Mouse (Mus musculus) adrenal gland, postnatal 0 days (tissue): ENCODE results near the gene Strc. TPM values are rescaled to one million over a fixed set of nuclear protein-coding genes. Genes with fewer than 3 reads are reported as not detected.

ENCODE experiments used
- polyA plus RNA-seq: library from polyadenylated mRNA; unstranded; fragments of >200 nt; fragmentation: Nextera tagmentation; extraction: Ambion mirVana; gene quantifications from 2 replicates; pipeline ENCODE4 v1.2.1, GENCODE M21; 2015

Gene Strc
- polyA plus RNA-seq, result not detected in 2 replicates

GRCm38 (mm10) chr2:121386961-121387575 is at the start of gene Strc:
Gene Strc, minus strand, starts transcription at chr2:121387168.

GRCm38 (mm10) chr2:121413387-121414042 is 26.5 kb upstream of the Strc start, which contains the start of the genes Pdia3 and Catsper2:
Gene Pdia3, plus strand, starts transcription at chr2:121413775.
Gene Catsper2, minus strand, starts transcription at chr2:121413792.

DNA sequence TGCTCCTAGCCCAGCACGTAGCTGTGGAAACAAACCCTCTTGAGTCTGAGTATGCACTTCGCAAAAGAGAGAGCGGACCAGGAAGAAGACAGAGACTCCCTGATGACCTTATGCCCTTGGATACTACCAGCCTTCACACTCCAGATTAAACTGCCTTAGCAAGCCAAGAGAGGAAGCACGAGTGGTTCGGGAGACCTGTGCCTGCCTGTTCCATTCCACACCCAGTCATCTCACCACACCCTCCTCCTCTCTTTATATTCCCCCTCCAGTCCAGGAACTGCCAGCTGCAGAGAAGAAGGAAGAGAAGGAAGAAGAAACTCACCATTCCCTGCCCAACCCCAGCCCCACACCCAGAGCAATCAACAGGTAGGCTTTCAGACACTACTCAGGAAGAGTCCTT is 29.5 kb downstream of the Strc start, which contains the start of gene Ckmt1:
Gene Ckmt1 (plus strand): TSS at position 221 of the 400 bp plus-strand sequence.

GRCm38 (mm10) chr2:121354820-121355592 is 32.0 kb downstream of the Strc start, which contains the start of gene Ppip5k1:
Gene Ppip5k1, minus strand, starts transcription at chr2:121355396.

Other genes with a start within 250 kb of the Strc start
- gene Adal, start 246.7 kb downstream of the Strc start, polyA plus RNA-seq, result 10.5 and 15.7 TPM in 2 replicates
- 10.3 and 14.8 TPM in 2 replicates for gene Lcmt2, start 246.5 kb downstream of the Strc start, polyA plus RNA-seq
- gene Tubgcp4, start 216.5 kb downstream of the Strc start, polyA plus RNA-seq, result 16.6 and 29.5 TPM in 2 replicates
- gene Zscan29, start 216.0 kb downstream of the Strc start, polyA plus RNA-seq, result 6.4 and 9.1 TPM in 2 replicates
- gene Trp53bp1, start 115.8 kb downstream of the Strc start, polyA plus RNA-seq, result 20.4 and 25.4 TPM in 2 replicates
- gene Map1a, start 97.6 kb downstream of the Strc start, polyA plus RNA-seq, result 2.8 and 6.2 TPM in 2 replicates
- gene Ppip5k1, start 31.8 kb downstream of the Strc start, polyA plus RNA-seq, result 9.3 and 11.4 TPM in 2 replicates
- gene Ckmt1, start 29.5 kb downstream of the Strc start, polyA plus RNA-seq, result 6.4 and 19.6 TPM in 2 replicates
- gene Pdia3, start 26.6 kb upstream of the Strc start, polyA plus RNA-seq, result 392 and 541 TPM in 2 replicates
- gene Catsper2, start 26.6 kb upstream of the Strc start, polyA plus RNA-seq, result 1.6 and 3.3 TPM in 2 replicates
- 0.43 and 1.2 TPM in 2 replicates for gene Ell3, start 57.1 kb upstream of the Strc start, polyA plus RNA-seq
- 441 and 474 TPM in 2 replicates for gene Serf2, start 62.0 kb upstream of the Strc start, polyA plus RNA-seq
- gene Hypk, start 66.1 kb upstream of the Strc start, polyA plus RNA-seq, result 102 and 125 TPM in 2 replicates
- gene Serinc4, start 69.6 kb upstream of the Strc start, polyA plus RNA-seq, result 0.17 and 0.38 TPM in 2 replicates
- gene Mfap1b, start 86.9 kb upstream of the Strc start, polyA plus RNA-seq, result 45.3 and 47.8 TPM in 2 replicates
- 13.8 and 16.9 TPM in 2 replicates for gene Mfap1a, start 119.5 kb upstream of the Strc start, polyA plus RNA-seq
- 2.9 and 5.0 TPM in 2 replicates for gene Wdr76, start 119.6 kb upstream of the Strc start, polyA plus RNA-seq